Mouse (Mus musculus) small intestine, adult 2 months (tissue): ENCODE data around the gene Birc2.

ENCODE experiments used
- CTCF ChIP-seq: fragments of 200-500 bp; IDR thresholded peaks from 2 replicates; pipeline ENCODE4 v1.5.1; 2012; ENCODE audit warnings: low read depth, mild to moderate bottlenecking, control low read depth, inconsistent platforms, low read length, moderate library complexity, mixed read lengths; ENCODE audit not compliant: insufficient replicate concordance, insufficient read length; ENCODE audit errors: extremely low read depth
- POLR2A ChIP-seq: fragments of 200-500 bp; IDR thresholded peaks from 2 replicates; pipeline ENCODE4 v1.6.1; 2012; ENCODE audit warnings: low read depth, mild to moderate bottlenecking, control low read depth, inconsistent platforms, low read length, moderate library complexity

DNA sequence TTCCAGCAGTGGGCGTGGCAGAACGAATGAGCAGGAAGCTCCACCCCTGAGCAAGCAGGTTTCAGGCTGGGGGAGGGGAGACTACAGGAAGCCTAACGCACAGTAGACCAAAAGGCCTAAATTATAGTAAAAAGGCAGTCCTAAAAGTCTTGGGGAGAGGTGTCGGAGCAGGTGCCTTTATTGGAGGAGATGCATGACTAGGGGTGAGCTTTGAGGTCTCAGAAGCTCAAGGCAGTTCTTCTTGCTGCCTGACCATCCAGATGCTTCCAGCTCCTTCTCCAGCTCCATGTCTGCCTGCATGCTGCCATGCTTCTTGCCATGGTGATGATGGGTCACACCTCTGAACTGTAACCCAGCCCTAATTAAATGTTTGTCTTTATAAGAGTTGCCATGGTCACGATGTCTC, 31.8 kb downstream of the Birc2 start:
- TF ChIP-seq POLR2A (no peak), CTCF (no peak)
